ENCODE assay signal across 7 mouse cellular contexts in genomic region chr2:119662220-119663182, GRCm38 (mm10). TPM values are rescaled to one million over a fixed set of nuclear protein-coding genes. Genes with fewer than 3 reads are reported as not detected.
DNase-seq lines count a peak whose midpoint lies in the region; ATAC-seq lines count a peak whose summit lies in the region.

Ndufaf1 (minus strand) TSS chr2:119662827.

- peak within 1 kb of the TSS; percentile 60 for H3K4me3 ChIP-seq in embryonic facial prominence, embryonic 11.5 days (ENCODE audit: low read depth, low read length)
- H3K4me3 ChIP-seq in limb, embryonic 11.5 days (ENCODE audit: low read depth, low read length), result peak within 1 kb of the TSS; percentile 63
- H3K4me3 ChIP-seq in midbrain, embryonic 14.5 days (replicated peaks; ENCODE audit: low read depth, low read length), result peak within 1 kb of the TSS; percentile 78

- H3K36me3 ChIP-seq in embryonic facial prominence, embryonic 11.5 days (replicated peaks; ENCODE audit: control insufficient read depth, insufficient read depth, low read depth, low read length), result no peaks in the 10 kb centered on the region; the same call in none of the 2 replicates
- peaks cover 3% of the 10 kb centered on the region; the same call in 1 of the 2 replicates for H3K36me3 ChIP-seq in limb, embryonic 11.5 days (ENCODE audit: control insufficient read depth, insufficient read depth, low read length)
- H3K36me3 ChIP-seq in midbrain, embryonic 14.5 days (ENCODE audit: control insufficient read depth, insufficient read depth, low read length), result peaks cover 21% of the 10 kb centered on the region

- peak within 1 kb of the TSS; percentile 68 for H3K9ac ChIP-seq in embryonic facial prominence, embryonic 11.5 days (replicated peaks; ENCODE audit: low read length)
- peak within 1 kb of the TSS; percentile 78 for H3K9ac ChIP-seq in limb, embryonic 11.5 days (ENCODE audit: low read length)
- peak within 1 kb of the TSS; percentile 77 for H3K9ac ChIP-seq in midbrain, embryonic 14.5 days (replicated peaks; ENCODE audit: low read length)

- peak within 1 kb of the TSS; percentile 30 for H3K4me2 ChIP-seq in embryonic facial prominence, embryonic 11.5 days (ENCODE audit: low read depth, low read length)
- peak within 1 kb of the TSS; percentile 75 for H3K4me2 ChIP-seq in limb, embryonic 11.5 days (ENCODE audit: low read depth, severe bottlenecking)
- H3K4me2 ChIP-seq in midbrain, embryonic 14.5 days (ENCODE audit: low read length), result peak within 1 kb of the TSS; percentile 84

- peak; percentile 91 for DNase-seq in adrenal gland, postnatal 14 days
- DNase-seq in embryonic facial prominence, embryonic 11.5 days (ENCODE audit: low spot score), result peak; percentile 86
- DNase-seq in heart, adult 11 months, result peak; percentile 96
- peak; percentile 89 for DNase-seq in kidney, adult 18-20 months
- peak; percentile 90 for DNase-seq in limb, embryonic 11.5 days (ENCODE audit: low spot score)
- peak; percentile 87 for DNase-seq in midbrain, embryonic 14.5 days
- DNase-seq in spleen, adult 18-20 months, result peak; percentile 61 to 76

- peak; percentile 83 for ATAC-seq in embryonic facial prominence, embryonic 11.5 days (replicated peaks; ENCODE audit: insufficient number of reproducible peaks, low FRiP score, low TSS enrichment, low read depth)
- peak; percentile 79 for ATAC-seq in limb, embryonic 11.5 days (ENCODE audit: insufficient number of reproducible peaks, low FRiP score, low TSS enrichment, low read depth)
- peak; percentile 72; the same call in 1 of the 2 replicates for ATAC-seq in midbrain, embryonic 14.5 days (ENCODE audit: low FRiP score, low TSS enrichment)

- no peak within 1 kb of the TSS for H3K27ac ChIP-seq in embryonic facial prominence, embryonic 11.5 days (replicated peaks; ENCODE audit: low read depth, low read length)
- no peak within 1 kb of the TSS for H3K27ac ChIP-seq in limb, embryonic 11.5 days (replicated peaks; ENCODE audit: low read depth, low read length)
- H3K27ac ChIP-seq in midbrain, embryonic 14.5 days (replicated peaks; ENCODE audit: low read depth, low read length), result no peak within 1 kb of the TSS

- no peaks in the 10 kb centered on the region for H3K9me3 ChIP-seq in embryonic facial prominence, embryonic 11.5 days (replicated peaks; ENCODE audit: control insufficient read depth, low read length)
- no peaks in the 10 kb centered on the region for H3K9me3 ChIP-seq in limb, embryonic 11.5 days (ENCODE audit: control insufficient read depth, low read length)
- H3K9me3 ChIP-seq in midbrain, embryonic 14.5 days (ENCODE audit: control insufficient read depth, low read length), result no peaks in the 10 kb centered on the region

- H3K4me1 ChIP-seq in embryonic facial prominence, embryonic 11.5 days (ENCODE audit: control insufficient read depth, insufficient read depth, low read length), result no peaks in the 10 kb centered on the region
- H3K4me1 ChIP-seq in limb, embryonic 11.5 days (ENCODE audit: control insufficient read depth, insufficient read depth, low read length), result no peaks in the 10 kb centered on the region
- H3K4me1 ChIP-seq in midbrain, embryonic 14.5 days (ENCODE audit: control insufficient read depth, insufficient read depth, low read length), result peaks cover 8% of the 10 kb centered on the region

- 1% methylated on average over 44 of the region's 44 CpGs for WGBS in embryonic facial prominence, embryonic 11.5 days
- WGBS in limb, embryonic 11.5 days, result 1% methylated on average over 44 of the region's 44 CpGs
- 2% methylated on average over 44 of the region's 44 CpGs for WGBS in midbrain, embryonic 14.5 days

- no peaks in the 10 kb centered on the region for H3K27me3 ChIP-seq in embryonic facial prominence, embryonic 11.5 days (ENCODE audit: control insufficient read depth, insufficient read depth, low read length)
- no peaks in the 10 kb centered on the region for H3K27me3 ChIP-seq in limb, embryonic 11.5 days (ENCODE audit: control insufficient read depth, insufficient read depth, low read length)
- H3K27me3 ChIP-seq in midbrain, embryonic 14.5 days (ENCODE audit: control insufficient read depth, insufficient read depth, low read length), result no peaks in the 10 kb centered on the region

RNA-seq across cellular contexts. Expression of gene Ndufaf1, which starts in this region (rescaled TPM):
- total RNA-seq in adrenal gland, postnatal 14 days (2021), result 54.9 and 57.5 TPM in 2 replicates
- polyA plus RNA-seq in embryonic facial prominence, embryonic 11.5 days (2014; fragmentation: Nextera tagmentation; extraction: Ambion mirVana), result 50.8 and 55.3 TPM in 2 replicates
- 43.4 and 51.7 TPM in 2 replicates for polyA plus RNA-seq in limb, embryonic 11.5 days (2014; fragmentation: Nextera tagmentation; extraction: Ambion mirVana)
- polyA plus RNA-seq in midbrain, embryonic 14.5 days (2014; fragmentation: Nextera tagmentation; extraction: Ambion mirVana), result 34.4 and 35.0 TPM in 2 replicates

Comparison
In these comparisons a context has a peak if more than half of its experiments do, and no peak if none do; other contexts are left out.
1. H3K4me2 ChIP-seq: peak in every context shown above with its lines; median percentile 84 in midbrain, embryonic 14.5 days; 75 in limb, embryonic 11.5 days; 30 in embryonic facial prominence, embryonic 11.5 days.